13 mouse cellular contexts compared by ENCODE assay signal in genomic region chr5:37039908-37040307, GRCm38 (mm10). TPM values are rescaled to one million over a fixed set of nuclear protein-coding genes. Genes with fewer than 3 reads are reported as not detected.
DNase-seq lines count a peak whose midpoint lies in the region.
"Had no signal": no experiment of that assay in that cellular context is flagged by ENCODE, and none has a peak within 500 bp of the region (broad histone marks: within the 10 kb centered on the region; RNA-seq: fewer than 3 reads in every experiment).

No protein-coding gene starts in this region.

- peak; percentile 54 to 60 for DNase-seq in adrenal gland, adult (ENCODE audit: inconsistent age in 2 of 2, low spot score in 1 of 2)
- no peak for DNase-seq in adrenal gland, postnatal 4 days (ENCODE audit: low spot score in 2 of 2)
- DNase-seq in adrenal gland, postnatal 36 days = peak; percentile 7 to 39
- DNase-seq in adrenal gland, postnatal 10 days = no peak
- DNase-seq in naive thymus-derived CD4-positive, alpha-beta T cell, adult 2 months (ENCODE audit: low read depth) = peak; percentile 2
- DNase-seq: adrenal gland, postnatal 14 days; B cell, adult 2 months; cerebellum, adult 11-12 months; cerebellum, adult 2 months; cerebellum, adult 9-10 months; embryo, embryonic 11 days had no signal

RNA-seq across cellular contexts. Expression of gene Gm1043, which starts 45.3 kb away (rescaled TPM):
- 1 to 10 TPM in 1 of 2 experiments, under 1 TPM in 1; 0.62 to 1.1 TPM for total RNA-seq in adrenal gland, postnatal 4 days (2021)
- total RNA-seq in adrenal gland, postnatal 36 days (2021) = under 1 TPM; 0.13 to 0.70 TPM
- under 1 TPM; 0.60 to 0.67 TPM for total RNA-seq in adrenal gland, postnatal 10 days (2021)
- total RNA-seq: CH12.LX; common myeloid progenitor, adult 5-6 weeks had no signal

RNA-seq across cellular contexts. Expression of gene Wfs1, which starts 50.9 kb away (rescaled TPM):
- 10 to 100 TPM; 16.6 to 18.5 TPM for total RNA-seq in adrenal gland, postnatal 4 days (2021)
- 10 to 100 TPM; 29.2 to 74.8 TPM for total RNA-seq in adrenal gland, postnatal 36 days (2021)
- 10 to 100 TPM; 19.0 to 19.6 TPM for total RNA-seq in adrenal gland, postnatal 10 days (2021)

Comparison
In these comparisons a context has a peak if more than half of its experiments do, and no peak if none do; other contexts are left out.
1. DNase-seq: peak in adrenal gland, adult (2 of 2), adrenal gland, postnatal 36 days (2 of 2) and naive thymus-derived CD4-positive, alpha-beta T cell, adult 2 months (single experiment); none in adrenal gland, postnatal 4 days (0 of 2) and adrenal gland, postnatal 10 days (single experiment).